Mouse (Mus musculus) midbrain, embryonic 10.5 days (tissue): ENCODE measurements at regions not wholly inside any gene's neighbourhood (a gene's known extent, or its start where the extent isn't known, plus 50 kb on each side); places are given as distances from the start of the nearest gene placed in this dataset.

Experiments
- DNase-seq: peaks from one replicate; pipeline ENCODE4 v3.0.0-alpha.2; 2017; ENCODE audit warnings: low spot score
- H3K27ac ChIP-seq: fragments of 300-500 bp; sonication (generic); replicated peaks from 2 replicates; pipeline ENCODE4 v1.5.1; 2016; ENCODE audit warnings: mild to moderate bottlenecking
- H3K27me3 ChIP-seq: fragments of 300-500 bp; sonication (generic); 2 replicates; pipeline ENCODE4 v1.6.1; 2016; ENCODE audit warnings: low read depth, mild to moderate bottlenecking; ENCODE audit not compliant: poor library complexity, severe bottlenecking
- H3K36me3 ChIP-seq: fragments of 300-500 bp; sonication (generic); 2 replicates; pipeline ENCODE4 v1.6.1; 2016; ENCODE audit warnings: mild to moderate bottlenecking, moderate library complexity
- H3K4me1 ChIP-seq: fragments of 300-500 bp; sonication (generic); 2 replicates; pipeline ENCODE4 v1.6.1; 2016
- H3K4me3 ChIP-seq: fragments of 300-500 bp; sonication (generic); 2 replicates; pipeline ENCODE4 v1.5.1; 2016; ENCODE audit warnings: mild to moderate bottlenecking, moderate library complexity
- H3K9me3 ChIP-seq: fragments of 300-500 bp; sonication (generic); replicated peaks from 2 replicates; pipeline ENCODE4 v1.6.1; 2016; ENCODE audit warnings: mild to moderate bottlenecking
- WGBS: fragments of 180-500 bp; shearing (Covaris S2); methylation state at CpG from one replicate; pipeline ENCODE4 v1.1.7; 2016; 5-methylcytosine and 5-hydroxymethylcytosine counted together

- no peak overlapping the region for H3K4me3 ChIP-seq
- peaks cover 3% of the 10 kb centered on the region; the same call in 1 of the 2 replicates for H3K9me3 ChIP-seq
- no peak overlapping the region for H3K27ac ChIP-seq
- WGBS, result 83% methylated on average over 5 of the region's 5 CpGs
- DNase-seq, result no peak
- no peaks in the 10 kb centered on the region for H3K4me1 ChIP-seq
- no peaks in the 10 kb centered on the region for H3K36me3 ChIP-seq
- no peaks in the 10 kb centered on the region for H3K27me3 ChIP-seq
Observed at GRCm38 (mm10) chr14:24947084-24947483, 460.2 kb downstream of the Rps24 start.

DNA sequence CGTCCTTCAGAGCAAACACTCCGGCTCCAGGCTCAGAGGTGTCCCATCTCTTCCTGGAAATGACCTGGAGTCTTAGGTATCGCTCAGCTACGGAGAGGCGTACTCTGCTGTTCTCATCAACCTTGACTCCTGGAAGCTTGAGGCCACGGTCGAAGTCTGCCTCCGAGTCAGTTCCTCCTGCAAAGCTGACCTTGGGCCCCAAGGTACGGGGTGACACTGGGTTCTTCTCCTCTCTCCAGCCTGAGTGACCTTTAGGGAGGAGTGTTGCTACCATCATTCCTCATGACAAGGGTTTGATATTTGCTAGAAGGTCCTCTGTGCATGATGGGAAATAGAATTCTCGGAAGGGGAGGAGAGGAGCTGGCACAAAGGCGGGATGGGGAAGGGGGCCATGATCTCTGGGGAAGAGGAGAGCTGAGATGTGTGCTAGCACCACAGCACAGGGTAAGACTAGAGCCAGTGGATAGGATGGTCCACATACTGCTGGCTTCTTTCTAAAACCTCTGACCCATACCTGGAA lies 469.0 kb downstream of the Rps24 start:
- WGBS, result 91% methylated on average over 11 of the region's 11 CpGs
- peak overlapping the region; percentile 52; the same call in 1 of the 2 replicates for H3K27ac ChIP-seq

DNA sequence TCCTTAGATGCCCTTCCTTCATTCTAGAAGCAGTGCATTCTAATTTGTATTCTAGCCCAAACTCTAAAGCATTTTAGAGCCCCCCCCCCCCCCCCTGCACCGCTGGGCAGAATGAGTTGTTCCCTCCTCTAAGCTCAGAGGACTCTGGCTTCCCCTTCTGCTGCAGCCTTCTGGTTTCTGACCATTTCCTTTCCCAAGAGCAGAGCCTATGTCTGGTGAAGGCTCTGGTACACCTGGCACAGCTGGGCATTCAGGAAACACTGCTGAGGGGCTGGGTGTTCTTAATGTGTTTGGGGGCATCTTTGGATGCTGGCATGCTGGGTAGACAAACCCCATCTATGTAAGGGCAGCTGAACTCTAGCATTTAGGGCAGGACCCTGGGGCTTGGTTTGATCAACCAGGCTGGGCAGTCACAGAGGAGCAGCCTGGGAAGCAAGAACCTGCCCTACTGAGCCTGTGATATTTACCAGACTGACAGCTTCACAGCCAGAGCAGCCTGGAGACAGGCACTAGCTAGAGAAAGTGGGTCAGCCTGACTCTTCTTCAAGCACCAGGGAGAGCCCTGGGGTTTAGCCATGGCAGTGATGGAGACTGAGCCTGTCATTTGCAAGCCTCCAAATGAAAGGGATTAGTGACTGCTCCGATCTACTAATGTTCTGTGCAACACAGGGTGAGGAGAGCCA lies 469.7 kb downstream of the Rps24 start:
- H3K9me3 ChIP-seq, result no peaks in the 10 kb centered on the region
- 55% methylated on average over 2 of the region's 2 CpGs for WGBS
- DNase-seq, result no peak

More for the DNA sequence above, 469.0 kb downstream of the Rps24 start:
- Histone ChIP-seq H3K27me3 (peaks cover 3% of the 10 kb centered on the region; the same call in 1 of the 2 replicates), H3K4me1 (peaks cover 16% of the 10 kb centered on the region), H3K9me3 (no peaks in the 10 kb centered on the region), H3K36me3 (no peaks in the 10 kb centered on the region), H3K4me3 (no peak overlapping the region)
- DNase-seq, result no peak

DNA sequence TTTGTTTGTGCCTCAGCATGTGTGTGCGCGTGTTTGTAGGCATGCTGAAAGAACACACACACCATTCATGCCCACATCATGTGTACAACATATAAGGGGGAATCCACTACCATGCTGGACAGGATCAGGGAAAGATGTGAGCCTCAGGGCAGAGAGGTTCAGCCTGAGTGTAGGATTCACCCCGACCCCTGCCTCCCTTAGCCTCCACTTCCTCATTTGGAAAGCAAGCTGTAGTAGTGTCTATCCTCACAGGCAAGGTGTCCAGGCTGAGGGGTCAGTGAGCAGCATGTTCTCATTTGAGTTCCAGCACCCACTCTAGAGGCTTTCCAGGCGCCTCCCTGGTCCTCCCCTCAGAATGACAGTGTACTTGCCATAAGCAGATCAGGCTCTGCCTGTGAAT lies 470.5 kb downstream of the Rps24 start:
- 90% methylated on average over 4 of the region's 4 CpGs for WGBS
- no peak for DNase-seq
- Histone ChIP-seq H3K36me3 (no peaks in the 10 kb centered on the region), H3K4me3 (no peak overlapping the region), H3K27ac (no peak overlapping the region), H3K4me1 (peaks cover 16% of the 10 kb centered on the region), H3K9me3 (no peaks in the 10 kb centered on the region), H3K27me3 (peaks cover 3% of the 10 kb centered on the region; the same call in 1 of the 2 replicates)

More for the DNA sequence above, 469.7 kb downstream of the Rps24 start:
- no peaks in the 10 kb centered on the region for H3K36me3 ChIP-seq
- no peak overlapping the region for H3K4me3 ChIP-seq
- peak overlapping the region; percentile 52; the same call in 1 of the 2 replicates for H3K27ac ChIP-seq
- H3K4me1 ChIP-seq, result peaks cover 16% of the 10 kb centered on the region
- H3K27me3 ChIP-seq, result peaks cover 3% of the 10 kb centered on the region; the same call in 1 of the 2 replicates

- Histone ChIP-seq H3K4me1 (peaks cover 16% of the 10 kb centered on the region), H3K36me3 (no peaks in the 10 kb centered on the region), H3K27me3 (peaks cover 3% of the 10 kb centered on the region; the same call in 1 of the 2 replicates), H3K9me3 (no peaks in the 10 kb centered on the region), H3K4me3 (no peak overlapping the region), H3K27ac (no peak overlapping the region)
- no peak for DNase-seq
- 93% methylated on average over 4 of the region's 4 CpGs for WGBS
Observed at GRCm38 (mm10) chr14:24958821-24959220, 471.9 kb downstream of the Rps24 start.

GRCm38 (mm10) chr14:24959401-24959800 lies 472.5 kb downstream of the Rps24 start:
- WGBS, result 79% methylated on average over 1 of the region's 1 CpGs
- Histone ChIP-seq H3K36me3 (no peaks in the 10 kb centered on the region), H3K9me3 (no peaks in the 10 kb centered on the region), H3K27ac (no peak overlapping the region), H3K4me3 (no peak overlapping the region), H3K4me1 (peaks cover 16% of the 10 kb centered on the region), H3K27me3 (peaks cover 3% of the 10 kb centered on the region; the same call in 1 of the 2 replicates)
- no peak for DNase-seq

DNA sequence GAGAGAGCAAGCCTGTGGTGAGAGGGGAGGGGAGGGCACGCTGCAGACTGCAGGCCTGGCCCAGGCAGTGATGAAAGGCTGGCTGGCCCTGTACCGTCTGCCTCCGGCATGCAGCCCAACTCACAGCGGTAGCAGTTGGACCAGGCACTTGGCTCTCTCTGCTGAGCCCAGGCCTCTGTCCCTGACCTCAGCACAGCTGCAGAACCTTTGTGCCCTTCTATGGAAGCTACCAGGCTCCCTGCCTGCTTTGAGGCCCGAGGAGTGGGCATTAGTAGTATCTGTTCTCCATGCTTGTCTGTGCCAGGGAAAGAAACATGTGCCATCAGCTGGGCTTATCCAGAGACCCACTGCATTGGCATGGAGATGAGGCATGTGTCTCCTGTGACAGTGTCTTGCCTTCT lies 473.2 kb downstream of the Rps24 start:
- H3K36me3 ChIP-seq, result no peaks in the 10 kb centered on the region
- H3K4me1 ChIP-seq, result peaks cover 16% of the 10 kb centered on the region

GRCm38 (mm10) chr14:24960875-24961274 lies 473.9 kb downstream of the Rps24 start:
- H3K27ac ChIP-seq, result peak overlapping the region; percentile 74; the same call in 1 of the 2 replicates
- H3K4me1 ChIP-seq, result peaks cover 16% of the 10 kb centered on the region
- H3K4me3 ChIP-seq, result no peak overlapping the region
- DNase-seq, result no peak
- no peaks in the 10 kb centered on the region for H3K27me3 ChIP-seq
- no peaks in the 10 kb centered on the region for H3K9me3 ChIP-seq
- 72% methylated on average over 3 of the region's 3 CpGs for WGBS
- no peaks in the 10 kb centered on the region for H3K36me3 ChIP-seq

More for the DNA sequence above, 473.2 kb downstream of the Rps24 start:
- H3K27me3 ChIP-seq, result peaks cover 3% of the 10 kb centered on the region; the same call in 1 of the 2 replicates
- DNase-seq, result no peak
- WGBS, result 36% methylated on average over 5 of the region's 5 CpGs
- peak overlapping the region; percentile 74 for H3K27ac ChIP-seq
- no peaks in the 10 kb centered on the region for H3K9me3 ChIP-seq
- H3K4me3 ChIP-seq, result no peak overlapping the region

- Histone ChIP-seq H3K36me3 (no peaks in the 10 kb centered on the region), H3K27ac (no peak overlapping the region), H3K4me1 (peaks cover 12% of the 10 kb centered on the region), H3K27me3 (no peaks in the 10 kb centered on the region), H3K9me3 (no peaks in the 10 kb centered on the region), H3K4me3 (no peak overlapping the region)
- 88% methylated on average over 3 of the region's 3 CpGs for WGBS
- no peak for DNase-seq
Observed at GRCm38 (mm10) chr14:24961721-24962120, 474.8 kb downstream of the Rps24 start.

DNA sequence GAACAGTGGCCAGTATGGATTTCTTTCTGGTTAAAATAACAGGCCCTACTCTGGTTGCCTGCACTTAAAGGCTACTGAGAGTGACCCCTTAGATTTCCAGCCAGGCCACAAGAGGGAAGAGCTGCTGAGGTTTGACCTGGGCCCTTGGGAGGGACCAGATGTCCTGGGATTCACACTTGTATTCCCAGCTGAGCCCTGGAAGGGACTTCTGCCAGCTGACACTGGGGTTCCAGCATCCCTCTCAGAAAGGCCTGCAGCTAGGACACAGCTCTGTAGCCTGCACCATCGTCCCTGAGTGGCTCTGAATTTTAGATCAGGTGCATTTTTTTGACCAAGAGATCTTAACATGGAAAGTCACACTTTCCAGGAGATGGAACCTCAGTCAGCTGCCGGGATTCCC lies 482.7 kb downstream of the Rps24 start:
- no peaks in the 10 kb centered on the region for H3K9me3 ChIP-seq
- 78% methylated on average over 2 of the region's 2 CpGs for WGBS
- H3K27ac ChIP-seq, result no peak overlapping the region

DNA sequence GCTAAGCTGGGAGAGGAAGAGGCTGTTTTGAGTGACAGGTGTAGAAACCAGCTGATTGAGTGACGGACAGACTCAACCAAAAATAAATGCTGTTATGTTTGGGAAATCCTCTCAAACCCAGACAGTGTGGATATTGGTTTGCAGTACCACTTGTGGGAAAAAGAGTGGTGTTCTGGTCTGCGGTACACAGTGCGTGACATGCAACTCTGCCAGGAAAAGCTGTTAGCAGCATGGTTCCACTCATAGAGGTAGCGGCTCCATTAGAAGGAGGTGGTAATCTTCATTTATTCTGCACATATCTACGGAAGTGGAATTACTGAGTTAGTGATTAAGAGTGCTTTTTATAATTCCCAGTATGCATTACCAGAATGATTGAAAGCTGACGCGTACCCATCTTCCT lies 485.4 kb downstream of the Rps24 start:
- no peak for DNase-seq
- WGBS, result 95% methylated on average over 7 of the region's 7 CpGs
- no peaks in the 10 kb centered on the region for H3K36me3 ChIP-seq
- H3K4me3 ChIP-seq, result no peak overlapping the region
- no peaks in the 10 kb centered on the region for H3K27me3 ChIP-seq
- H3K9me3 ChIP-seq, result no peaks in the 10 kb centered on the region
- no peak overlapping the region for H3K27ac ChIP-seq
- H3K4me1 ChIP-seq, result 0 out of 2 replicates have a peak, but pooled peaks cover 3% of the 10 kb centered on the region

More for the DNA sequence above, 482.7 kb downstream of the Rps24 start:
- no peaks in the 10 kb centered on the region for H3K27me3 ChIP-seq
- no peak for DNase-seq
- H3K4me1 ChIP-seq, result 0 out of 2 replicates have a peak, but pooled peaks cover 3% of the 10 kb centered on the region
- H3K4me3 ChIP-seq, result no peak overlapping the region
- H3K36me3 ChIP-seq, result no peaks in the 10 kb centered on the region

DNA sequence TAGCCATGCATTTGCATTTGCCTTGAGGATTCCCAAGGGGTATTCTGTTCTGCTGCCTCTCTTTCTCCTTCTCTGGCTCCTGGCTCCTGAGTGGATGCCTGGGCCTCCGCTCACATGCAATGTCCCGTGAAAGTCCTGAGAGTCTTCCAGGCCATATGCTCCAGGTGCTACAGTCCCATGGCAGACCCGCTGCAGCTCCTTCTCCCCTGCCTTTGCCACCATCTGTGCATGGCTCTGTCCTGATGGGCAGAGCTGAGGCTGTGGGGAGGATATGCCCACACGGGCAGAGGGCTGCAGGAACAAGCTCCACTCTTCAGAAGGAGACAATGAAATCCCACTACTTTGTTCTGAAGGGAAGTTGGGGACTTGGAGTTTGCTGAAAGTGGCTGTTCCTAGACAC lies 485.9 kb upstream of the Zmiz1 start:
- Histone ChIP-seq H3K36me3 (no peaks in the 10 kb centered on the region), H3K27ac (no peak overlapping the region), H3K9me3 (no peaks in the 10 kb centered on the region), H3K4me3 (no peak overlapping the region), H3K4me1 (0 out of 2 replicates have a peak, but pooled peaks cover 3% of the 10 kb centered on the region), H3K27me3 (no peaks in the 10 kb centered on the region)
- 88% methylated on average over 4 of the region's 4 CpGs for whole genome bisulfite sequencing
- DNase-seq, result no peak

GRCm38 (mm10) chr14:24973591-24973990 lies 485.4 kb upstream of the Zmiz1 start:
- DNase-seq, result no peak
- Histone ChIP-seq H3K27me3 (no peaks in the 10 kb centered on the region), H3K36me3 (no peaks in the 10 kb centered on the region), H3K4me3 (no peak overlapping the region), H3K9me3 (no peaks in the 10 kb centered on the region), H3K27ac (no peak overlapping the region; the same call in 1 of the 2 replicates), H3K4me1 (0 out of 2 replicates have a peak, but pooled peaks cover 3% of the 10 kb centered on the region)
- WGBS, result 77% methylated on average over 4 of the region's 4 CpGs
